Mouse (Mus musculus): ENCODE results near the gene Rasgrf1. TPM values are rescaled to one million over a fixed set of nuclear protein-coding genes. Genes with fewer than 3 reads are reported as not detected.

The Rasgrf1 gene
- polyA plus RNA-seq, 1 experiment from 2014 or later: 0.20 TPM

- H3K27ac ChIP-seq (ENCODE audit: low read length): no peak overlapping the region
- H3K4me3 ChIP-seq (ENCODE audit: low read length): no peak overlapping the region
- H3K9me3 ChIP-seq (ENCODE audit: control insufficient read depth, low read length): no peaks in the 10 kb centered on the region
- no peaks in the 10 kb centered on the region for H3K4me1 ChIP-seq (ENCODE audit: control insufficient read depth, insufficient read depth, low read length)
- no peak overlapping the region for H3K9ac ChIP-seq (ENCODE audit: low read depth, low read length)
- no peak for ATAC-seq
- no peak overlapping the region for H3K4me2 ChIP-seq (ENCODE audit: low read depth, low read length)
- no peaks in the 10 kb centered on the region for H3K36me3 ChIP-seq (ENCODE audit: control insufficient read depth, insufficient read depth, low read length)
- H3K27me3 ChIP-seq (replicated peaks; ENCODE audit: control insufficient read depth, insufficient read depth, low read length): no peaks in the 10 kb centered on the region
- WGBS: 80% methylated on average over 6 of the region's 6 CpGs
These were observed 98.4 kb downstream of the Rasgrf1 start for GRCm38 (mm10) chr9:90008138-90008537.

GRCm38 (mm10) chr9:90011849-90012248 is 102.1 kb downstream of the Rasgrf1 start:
- Histone ChIP-seq H3K36me3 (ENCODE audit: control insufficient read depth, insufficient read depth, low read length) (no peaks in the 10 kb centered on the region), H3K9ac (ENCODE audit: low read depth, low read length) (no peak overlapping the region), H3K4me1 (ENCODE audit: control insufficient read depth, insufficient read depth, low read length) (no peaks in the 10 kb centered on the region), H3K4me3 (ENCODE audit: low read length) (no peak overlapping the region), H3K27me3 (replicated peaks; ENCODE audit: control insufficient read depth, insufficient read depth, low read length) (no peaks in the 10 kb centered on the region), H3K9me3 (ENCODE audit: control insufficient read depth, low read length) (no peaks in the 10 kb centered on the region), H3K27ac (ENCODE audit: low read length) (no peak overlapping the region), H3K4me2 (ENCODE audit: low read depth, low read length) (no peak overlapping the region)
- ATAC-seq: no peak
- 49% methylated on average over 2 of the region's 2 CpGs for WGBS

- ATAC-seq: no peak
- H3K4me1 ChIP-seq (ENCODE audit: control insufficient read depth, insufficient read depth, low read length): no peaks in the 10 kb centered on the region
These were observed 104.9 kb downstream of the Rasgrf1 start for GRCm38 (mm10) chr9:90014649-90015048.

GRCm38 (mm10) chr9:90016204-90016603 is 106.5 kb downstream of the Rasgrf1 start:
- Histone ChIP-seq H3K9ac (ENCODE audit: low read depth, low read length) (no peak overlapping the region), H3K27ac (ENCODE audit: low read length) (no peak overlapping the region), H3K4me1 (ENCODE audit: control insufficient read depth, insufficient read depth, low read length) (no peaks in the 10 kb centered on the region), H3K36me3 (ENCODE audit: control insufficient read depth, insufficient read depth, low read length) (no peaks in the 10 kb centered on the region), H3K27me3 (replicated peaks; ENCODE audit: control insufficient read depth, insufficient read depth, low read length) (no peaks in the 10 kb centered on the region), H3K4me3 (ENCODE audit: low read length) (no peak overlapping the region), H3K4me2 (ENCODE audit: low read depth, low read length) (no peak overlapping the region), H3K9me3 (ENCODE audit: control insufficient read depth, low read length) (no peaks in the 10 kb centered on the region)
- WGBS: 64% methylated on average over 6 of the region's 6 CpGs
- no peak for ATAC-seq

More at GRCm38 (mm10) chr9:90014649-90015048, 104.9 kb downstream of the Rasgrf1 start:
- H3K36me3 ChIP-seq (ENCODE audit: control insufficient read depth, insufficient read depth, low read length): no peaks in the 10 kb centered on the region
- no peaks in the 10 kb centered on the region for H3K27me3 ChIP-seq (replicated peaks; ENCODE audit: control insufficient read depth, insufficient read depth, low read length)
- 84% methylated on average over 3 of the region's 3 CpGs for WGBS
- H3K9ac ChIP-seq (ENCODE audit: low read depth, low read length): no peak overlapping the region
- H3K27ac ChIP-seq (ENCODE audit: low read length): no peak overlapping the region
- H3K4me2 ChIP-seq (ENCODE audit: low read depth, low read length): no peak overlapping the region
- no peak overlapping the region for H3K4me3 ChIP-seq (ENCODE audit: low read length)
- no peaks in the 10 kb centered on the region for H3K9me3 ChIP-seq (ENCODE audit: control insufficient read depth, low read length)

- WGBS: 74% methylated on average over 6 of the region's 6 CpGs
- H3K27me3 ChIP-seq (replicated peaks; ENCODE audit: control insufficient read depth, insufficient read depth, low read length): no peaks in the 10 kb centered on the region
- no peaks in the 10 kb centered on the region for H3K9me3 ChIP-seq (ENCODE audit: control insufficient read depth, low read length)
- H3K4me3 ChIP-seq (ENCODE audit: low read length): no peak overlapping the region
- H3K27ac ChIP-seq (ENCODE audit: low read length): no peak overlapping the region
- no peak overlapping the region for H3K4me2 ChIP-seq (ENCODE audit: low read depth, low read length)
- H3K9ac ChIP-seq (ENCODE audit: low read depth, low read length): no peak overlapping the region
- H3K36me3 ChIP-seq (ENCODE audit: control insufficient read depth, insufficient read depth, low read length): no peaks in the 10 kb centered on the region
- ATAC-seq: no peak
- no peaks in the 10 kb centered on the region for H3K4me1 ChIP-seq (ENCODE audit: control insufficient read depth, insufficient read depth, low read length)
These were observed 111.2 kb downstream of the Rasgrf1 start for GRCm38 (mm10) chr9:90020866-90021265.

GRCm38 (mm10) chr9:90021442-90021841 is 111.7 kb downstream of the Rasgrf1 start:
- no peak overlapping the region for H3K27ac ChIP-seq (ENCODE audit: low read length)
- H3K36me3 ChIP-seq (ENCODE audit: control insufficient read depth, insufficient read depth, low read length): no peaks in the 10 kb centered on the region
- H3K9ac ChIP-seq (ENCODE audit: low read depth, low read length): no peak overlapping the region
- no peaks in the 10 kb centered on the region for H3K9me3 ChIP-seq (ENCODE audit: control insufficient read depth, low read length)
- 87% methylated on average over 4 of the region's 4 CpGs for WGBS
- ATAC-seq: no peak
- H3K4me3 ChIP-seq (ENCODE audit: low read length): no peak overlapping the region
- no peaks in the 10 kb centered on the region for H3K4me1 ChIP-seq (ENCODE audit: control insufficient read depth, insufficient read depth, low read length)
- H3K4me2 ChIP-seq (ENCODE audit: low read depth, low read length): no peak overlapping the region
- H3K27me3 ChIP-seq (replicated peaks; ENCODE audit: control insufficient read depth, insufficient read depth, low read length): no peaks in the 10 kb centered on the region

- Histone ChIP-seq H3K4me3 (ENCODE audit: low read length) (no peak overlapping the region), H3K27ac (ENCODE audit: low read length) (no peak overlapping the region), H3K9me3 (ENCODE audit: control insufficient read depth, low read length) (no peaks in the 10 kb centered on the region), H3K4me2 (ENCODE audit: low read depth, low read length) (no peak overlapping the region), H3K4me1 (ENCODE audit: control insufficient read depth, insufficient read depth, low read length) (no peaks in the 10 kb centered on the region), H3K36me3 (ENCODE audit: control insufficient read depth, insufficient read depth, low read length) (no peaks in the 10 kb centered on the region), H3K9ac (ENCODE audit: low read depth, low read length) (no peak overlapping the region), H3K27me3 (replicated peaks; ENCODE audit: control insufficient read depth, insufficient read depth, low read length) (no peaks in the 10 kb centered on the region)
- ATAC-seq: no peak
- WGBS: 91% methylated on average over 6 of the region's 6 CpGs
These were observed 118.0 kb downstream of the Rasgrf1 start for GRCm38 (mm10) chr9:90027709-90028108.

GRCm38 (mm10) chr9:90033922-90034321 is 124.2 kb downstream of the Rasgrf1 start:
- ATAC-seq: no peak
- Histone ChIP-seq H3K4me3 (ENCODE audit: low read length) (no peak overlapping the region), H3K36me3 (ENCODE audit: control insufficient read depth, insufficient read depth, low read length) (no peaks in the 10 kb centered on the region), H3K9ac (ENCODE audit: low read depth, low read length) (no peak overlapping the region), H3K27me3 (replicated peaks; ENCODE audit: control insufficient read depth, insufficient read depth, low read length) (no peaks in the 10 kb centered on the region), H3K27ac (ENCODE audit: low read length) (no peak overlapping the region), H3K4me2 (ENCODE audit: low read depth, low read length) (no peak overlapping the region), H3K9me3 (ENCODE audit: control insufficient read depth, low read length) (no peaks in the 10 kb centered on the region), H3K4me1 (ENCODE audit: control insufficient read depth, insufficient read depth, low read length) (no peaks in the 10 kb centered on the region)
- 84% methylated on average over 4 of the region's 4 CpGs for WGBS

- H3K4me2 ChIP-seq (ENCODE audit: low read depth, low read length): no peak overlapping the region
- H3K4me3 ChIP-seq (ENCODE audit: low read length): no peak overlapping the region
- WGBS: 78% methylated on average over 2 of the region's 2 CpGs
- H3K27ac ChIP-seq (ENCODE audit: low read length): no peak overlapping the region
- H3K9me3 ChIP-seq (ENCODE audit: control insufficient read depth, low read length): no peaks in the 10 kb centered on the region
- H3K36me3 ChIP-seq (ENCODE audit: control insufficient read depth, insufficient read depth, low read length): no peaks in the 10 kb centered on the region
- no peak overlapping the region for H3K9ac ChIP-seq (ENCODE audit: low read depth, low read length)
- H3K4me1 ChIP-seq (ENCODE audit: control insufficient read depth, insufficient read depth, low read length): no peaks in the 10 kb centered on the region
- H3K27me3 ChIP-seq (replicated peaks; ENCODE audit: control insufficient read depth, insufficient read depth, low read length): no peaks in the 10 kb centered on the region
- ATAC-seq: no peak
These were observed 125.5 kb downstream of the Rasgrf1 start for GRCm38 (mm10) chr9:90035168-90035567.

GRCm38 (mm10) chr9:90035794-90036193 is 126.1 kb downstream of the Rasgrf1 start:
- no peak overlapping the region for H3K4me3 ChIP-seq (ENCODE audit: low read length)
- peak; percentile 17; the same call in 1 of the 2 replicates for ATAC-seq
- WGBS: 86% methylated on average over 3 of the region's 3 CpGs

More at GRCm38 (mm10) chr9:90035794-90036193, 126.1 kb downstream of the Rasgrf1 start:
- Histone ChIP-seq H3K9ac (ENCODE audit: low read depth, low read length) (no peak overlapping the region), H3K4me1 (ENCODE audit: control insufficient read depth, insufficient read depth, low read length) (no peaks in the 10 kb centered on the region), H3K27ac (ENCODE audit: low read length) (no peak overlapping the region), H3K27me3 (replicated peaks; ENCODE audit: control insufficient read depth, insufficient read depth, low read length) (no peaks in the 10 kb centered on the region), H3K36me3 (ENCODE audit: control insufficient read depth, insufficient read depth, low read length) (no peaks in the 10 kb centered on the region), H3K4me2 (ENCODE audit: low read depth, low read length) (no peak overlapping the region), H3K9me3 (ENCODE audit: control insufficient read depth, low read length) (no peaks in the 10 kb centered on the region)

All from intestine, embryonic 16.5 days (tissue).